Mouse (Mus musculus) megakaryocyte, embryonic 14.5 days (primary cell): Measurements from ENCODE around the gene Ppp6r2. TPM values are rescaled to one million over a fixed set of nuclear protein-coding genes. Genes with fewer than 3 reads are reported as not detected.

Experiments used
- H3K27me3 ChIP-seq: replicated peaks from 2 replicates; pipeline ENCODE3; 2012; ENCODE audit warnings: inconsistent platforms
- H3K36me3 ChIP-seq: replicated peaks from 2 replicates; pipeline ENCODE3; 2012; ENCODE audit warnings: low read length, inconsistent platforms, mixed read lengths
- H3K4me1 ChIP-seq: 2 replicates; pipeline ENCODE4 v1.6.1; 2012; ENCODE audit warnings: inconsistent platforms
- H3K4me3 ChIP-seq: replicated peaks from 2 replicates; pipeline ENCODE3; 2012; ENCODE audit warnings: moderate library complexity, mild to moderate bottlenecking, inconsistent platforms
- H3K9me3 ChIP-seq: 2 replicates; pipeline ENCODE4 v1.6.1; 2012; ENCODE audit warnings: inconsistent platforms
- FLI1 ChIP-seq: IDR thresholded peaks from 2 replicates; pipeline ENCODE4 v1.6.1; 2012; ENCODE audit warnings: low read length, inconsistent platforms, mixed read lengths
- GATA1 ChIP-seq: IDR thresholded peaks from 3 replicates; pipeline ENCODE4 v1.6.1; 2012; ENCODE audit warnings: mixed read lengths, low read length, inconsistent platforms, borderline replicate concordance
- polyA plus RNA-seq: library from polyadenylated mRNA; stranded (reverse); fragments of >175 nt; gene quantifications from 2 replicates; pipeline ENCODE4 v1.2.3, GENCODE M21; 2012; ENCODE audit warnings: low replicate concordance; ENCODE audit not compliant: insufficient read depth

Gene Ppp6r2
- polyA plus RNA-seq, 1 experiment: 20.7 TPM

- peak overlapping the region; percentile 99 for H3K4me3 ChIP-seq
- H3K27me3 ChIP-seq: no peaks in the 10 kb centered on the region
- TF ChIP-seq GATA1 (no peak), FLI1 (no peak)
- no peaks in the 10 kb centered on the region for H3K9me3 ChIP-seq
- H3K36me3 ChIP-seq: no peaks in the 10 kb centered on the region
- peaks cover 36% of the 10 kb centered on the region for H3K4me1 ChIP-seq
Observed at GRCm38 (mm10) chr15:89209886-89210761, 1.2 kb upstream of the Ppp6r2 start.

- peak overlapping the region; percentile 99 for H3K4me3 ChIP-seq
- peaks cover 4% of the 10 kb centered on the region for H3K9me3 ChIP-seq
- H3K27me3 ChIP-seq: no peaks in the 10 kb centered on the region
- peaks cover 43% of the 10 kb centered on the region for H3K4me1 ChIP-seq
- H3K36me3 ChIP-seq: peaks cover 16% of the 10 kb centered on the region
- TF ChIP-seq GATA1: no peak
- TF ChIP-seq FLI1: no peak
Observed at GRCm38 (mm10) chr15:89211716-89212461, 536 bp downstream of the Ppp6r2 start.

GRCm38 (mm10) chr15:89212495-89212894 is 1.1 kb downstream of the Ppp6r2 start:
- Histone ChIP-seq H3K36me3 (peaks cover 17% of the 10 kb centered on the region), H3K4me1 (peaks cover 43% of the 10 kb centered on the region), H3K4me3 (peak overlapping the region; percentile 99), H3K27me3 (no peaks in the 10 kb centered on the region), H3K9me3 (peaks cover 4% of the 10 kb centered on the region)
- TF ChIP-seq GATA1 (no peak), FLI1 (no peak)

GRCm38 (mm10) chr15:89213517-89213916 is 2.2 kb downstream of the Ppp6r2 start:
- Histone ChIP-seq H3K27me3 (no peaks in the 10 kb centered on the region), H3K9me3 (peaks cover 4% of the 10 kb centered on the region), H3K4me3 (no peak overlapping the region), H3K4me1 (peaks cover 43% of the 10 kb centered on the region), H3K36me3 (peaks cover 17% of the 10 kb centered on the region)
- TF ChIP-seq GATA1 (no peak), FLI1 (no peak)

GRCm38 (mm10) chr15:89214953-89215352 is 3.6 kb downstream of the Ppp6r2 start:
- TF ChIP-seq GATA1: no peak
- TF ChIP-seq FLI1: no peak
- H3K27me3 ChIP-seq: no peaks in the 10 kb centered on the region
- H3K36me3 ChIP-seq: peaks cover 17% of the 10 kb centered on the region
- H3K4me1 ChIP-seq: peaks cover 40% of the 10 kb centered on the region
- no peak overlapping the region for H3K4me3 ChIP-seq
- H3K9me3 ChIP-seq: peaks cover 4% of the 10 kb centered on the region

GRCm38 (mm10) chr15:89215611-89216233 is 4.4 kb downstream of the Ppp6r2 start:
- H3K36me3 ChIP-seq: peaks cover 17% of the 10 kb centered on the region
- peaks cover 34% of the 10 kb centered on the region for H3K4me1 ChIP-seq
- H3K4me3 ChIP-seq: no peak overlapping the region
- H3K9me3 ChIP-seq: peaks cover 4% of the 10 kb centered on the region
- no peak for TF ChIP-seq FLI1
- TF ChIP-seq GATA1: no peak
- no peaks in the 10 kb centered on the region for H3K27me3 ChIP-seq

- H3K4me1 ChIP-seq: no peaks in the 10 kb centered on the region
- no peaks in the 10 kb centered on the region for H3K27me3 ChIP-seq
- TF ChIP-seq GATA1 (no peak), FLI1 (no peak)
- H3K36me3 ChIP-seq: peaks cover 7% of the 10 kb centered on the region
- no peaks in the 10 kb centered on the region for H3K9me3 ChIP-seq
- H3K4me3 ChIP-seq: no peak overlapping the region
Observed at GRCm38 (mm10) chr15:89233586-89233985, 22.2 kb downstream of the Ppp6r2 start.

GRCm38 (mm10) chr15:89234052-89234451 is 22.7 kb downstream of the Ppp6r2 start:
- H3K4me1 ChIP-seq: peaks cover 4% of the 10 kb centered on the region
- TF ChIP-seq GATA1 (no peak), FLI1 (no peak)
- H3K4me3 ChIP-seq: no peak overlapping the region
- H3K36me3 ChIP-seq: peaks cover 7% of the 10 kb centered on the region
- H3K9me3 ChIP-seq: no peaks in the 10 kb centered on the region
- H3K27me3 ChIP-seq: no peaks in the 10 kb centered on the region

- no peak for TF ChIP-seq FLI1
- H3K9me3 ChIP-seq: no peaks in the 10 kb centered on the region
- H3K27me3 ChIP-seq: no peaks in the 10 kb centered on the region
- H3K4me3 ChIP-seq: peak overlapping the region; percentile 77
- H3K36me3 ChIP-seq: peaks cover 26% of the 10 kb centered on the region
- H3K4me1 ChIP-seq: peaks cover 23% of the 10 kb centered on the region
Observed at GRCm38 (mm10) chr15:89239751-89240392, 28.5 kb downstream of the Ppp6r2 start.
